Mouse (Mus musculus) adrenal gland, postnatal 4 days (tissue): ENCODE measurements around the gene Acp7. TPM values are rescaled to one million over a fixed set of nuclear protein-coding genes. Genes with fewer than 3 reads are reported as not detected.
A peak's percentile ranks its signal among the peaks of the same experiment; 100 is the strongest.
"Not testable (repeated sequence)": the region's sequence is repeated elsewhere in the genome, so short reads cannot be mapped to it uniquely, and the experiment has no call there.

Source experiments
- DNase-seq, 2 experiments: peaks; one replicate each; pipeline ENCODE4 v3.0.0; 2021 to 2022; ENCODE audit warnings: low spot score in 2 of 2, mixed read lengths in 2 of 2
- long read RNA-seq, 2 experiments: library from polyadenylated mRNA; stranded (forward); transcript quantifications; one replicate each; pipeline ENCODE4 v2.0.0; 2021
- total RNA-seq, 2 experiments: library from RNA; stranded (reverse); gene quantifications; 2 replicates each; pipeline ENCODE4 v1.2.3; 2021

The Acp7 gene
- not detected for total RNA-seq
- long read RNA-seq, experiment 1, result 0 reads
- long read RNA-seq, experiment 2, result 0 reads

- DNase-seq, result no peak
These were observed at the start of gene Acp7 for GRCm38 (mm10) chr7:28631073-28631472. Gene Acp7 (minus strand): TSS chr7:28631332.

- DNase-seq, result no peak
These were observed 46.5 kb upstream of the Acp7 start for GRCm38 (mm10) chr7:28677624-28678023.

- no peak for DNase-seq
These were observed 45.8 kb upstream of the Acp7 start for GRCm38 (mm10) chr7:28676811-28677541.

GRCm38 (mm10) chr7:28675746-28676145 is 44.6 kb upstream of the Acp7 start:
- peak in 1 of 2 experiments; percentile 17 for DNase-seq

GRCm38 (mm10) chr7:28674994-28675393 is 43.9 kb upstream of the Acp7 start:
- no peak for DNase-seq

GRCm38 (mm10) chr7:28672786-28673185 is 41.7 kb upstream of the Acp7 start:
- not testable (repeated sequence) for DNase-seq

- no peak for DNase-seq
These were observed 41.1 kb upstream of the Acp7 start for GRCm38 (mm10) chr7:28672276-28672675.

GRCm38 (mm10) chr7:28671172-28671571 is 40.0 kb upstream of the Acp7 start:
- no peak for DNase-seq

- no peak for DNase-seq
These were observed 34.8 kb upstream of the Acp7 start for GRCm38 (mm10) chr7:28665620-28666579.

- DNase-seq, result no peak
These were observed 25.3 kb upstream of the Acp7 start for GRCm38 (mm10) chr7:28656430-28656829.

GRCm38 (mm10) chr7:28651157-28651556 is 20.0 kb upstream of the Acp7 start:
- no peak for DNase-seq

GRCm38 (mm10) chr7:28647016-28647415 is 15.9 kb upstream of the Acp7 start:
- DNase-seq, result no peak

- no peak for DNase-seq
These were observed 14.9 kb upstream of the Acp7 start for GRCm38 (mm10) chr7:28645947-28646475.

- DNase-seq, result no peak
These were observed 14.2 kb upstream of the Acp7 start for GRCm38 (mm10) chr7:28645366-28645765.

GRCm38 (mm10) chr7:28641546-28641945 is 10.4 kb upstream of the Acp7 start:
- no peak for DNase-seq

GRCm38 (mm10) chr7:28637511-28637910 is 6.4 kb upstream of the Acp7 start:
- DNase-seq, result no peak

GRCm38 (mm10) chr7:28634128-28634527 is 3.0 kb upstream of the Acp7 start:
- no peak for DNase-seq

GRCm38 (mm10) chr7:28624791-28625190 is 6.3 kb downstream of the Acp7 start:
- no peak for DNase-seq

- no peak for DNase-seq
These were observed 11.9 kb downstream of the Acp7 start for GRCm38 (mm10) chr7:28619098-28619715.

GRCm38 (mm10) chr7:28605951-28606350 is 25.2 kb downstream of the Acp7 start:
- no peak for DNase-seq

GRCm38 (mm10) chr7:28603788-28604187 is 27.3 kb downstream of the Acp7 start:
- DNase-seq, result not testable (repeated sequence)
